Mouse (Mus musculus) thymus, adult 2 months (tissue): ENCODE results near the gene A130010J15Rik.

Experiments
- CTCF ChIP-seq: fragments of 200-500 bp; IDR thresholded peaks from 2 replicates; pipeline ENCODE4 v1.5.1; 2012; ENCODE audit warnings: mild to moderate bottlenecking, control low read depth, low read length, moderate library complexity, borderline replicate concordance; ENCODE audit not compliant: control insufficient read depth, poor library complexity, insufficient read depth; ENCODE audit errors: extremely low read depth
- POLR2A ChIP-seq: fragments of 200-500 bp; IDR thresholded peaks from 2 replicates; pipeline ENCODE4 v1.6.1; 2012; ENCODE audit warnings: mild to moderate bottlenecking, low read length, control low read depth, moderate library complexity; ENCODE audit not compliant: control insufficient read depth, poor library complexity, insufficient read depth; ENCODE audit errors: extremely low read depth

- TF ChIP-seq CTCF: no peak
- no peak for TF ChIP-seq POLR2A
These were observed 6.4 kb downstream of the A130010J15Rik start for GRCm38 (mm10) chr1:193174143-193174733.
